Mouse (Mus musculus): Measurements from ENCODE around the gene Zfp36l2. TPM values are rescaled to one million over a fixed set of nuclear protein-coding genes. Genes with fewer than 3 reads are reported as not detected.

The Zfp36l2 gene
- polyA plus RNA-seq, 1 experiment: 45.9 TPM

DNA sequence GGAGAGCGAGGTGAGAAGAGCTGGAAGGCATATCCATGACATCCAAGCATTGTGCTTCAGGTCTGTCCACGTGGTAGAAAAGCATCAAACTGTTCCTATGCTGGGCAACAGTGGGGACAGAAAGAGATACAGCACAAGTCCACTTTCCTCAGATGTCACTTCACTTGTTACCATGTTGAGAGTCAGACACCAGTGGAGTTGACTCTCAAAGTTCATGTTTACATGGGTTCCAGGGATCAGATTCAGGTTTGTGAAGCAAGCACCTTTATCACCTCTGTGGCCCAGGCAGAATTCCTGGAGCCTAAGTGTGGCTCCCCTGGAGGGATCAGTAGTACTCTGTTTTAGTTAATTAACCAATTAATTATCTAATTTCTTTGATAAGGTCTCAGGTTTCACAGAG is 46.0 kb upstream of the Zfp36l2 start:
- no peaks in the 10 kb centered on the region for H3K27me3 ChIP-seq (ENCODE audit: control insufficient read depth, insufficient read depth, insufficient read length)
- TF ChIP-seq TCF3 (IDR thresholded peaks at IDR 0.05; ENCODE audit: insufficient read length, low read depth) (no peak), REST (IDR thresholded peaks at IDR 0.05; ENCODE audit: insufficient read depth, insufficient read length) (no peak), MAX (IDR thresholded peaks at IDR 0.05; ENCODE audit: low read depth) (no peak), SRF (IDR thresholded peaks at IDR 0.05; ENCODE audit: control insufficient read depth, insufficient read length, low read depth) (no peak), USF1 (IDR thresholded peaks at IDR 0.05; ENCODE audit: low read depth) (no peak)
- H3K79me2 ChIP-seq (ENCODE audit: control insufficient read depth, insufficient read depth): no peaks in the 10 kb centered on the region
- no peak overlapping the region for H3K4me3 ChIP-seq
- H3ac ChIP-seq (ENCODE audit: control insufficient read depth, insufficient read length): no peak overlapping the region
- peaks cover 6% of the 10 kb centered on the region for H3K36me3 ChIP-seq (ENCODE audit: control insufficient read depth, insufficient read depth)
- H3K4me2 ChIP-seq (ENCODE audit: low read depth): no peak overlapping the region

- Histone ChIP-seq H3K36me3 (ENCODE audit: control insufficient read depth, insufficient read depth) (peaks cover 13% of the 10 kb centered on the region), H3K4me2 (ENCODE audit: low read depth) (no peak overlapping the region), H3K79me2 (ENCODE audit: control insufficient read depth, insufficient read depth) (no peaks in the 10 kb centered on the region), H3ac (ENCODE audit: control insufficient read depth, insufficient read length) (no peak overlapping the region), H3K4me3 (no peak overlapping the region), H3K27me3 (ENCODE audit: control insufficient read depth, insufficient read depth, insufficient read length) (no peaks in the 10 kb centered on the region)
- TF ChIP-seq TCF12 (IDR thresholded peaks at IDR 0.05; ENCODE audit: insufficient read depth, poor library complexity, severe bottlenecking) (no peak), TCF3 (IDR thresholded peaks at IDR 0.05; ENCODE audit: insufficient read length, low read depth) (no peak), MYOD1 (IDR thresholded peaks at IDR 0.05; ENCODE audit: control insufficient read depth in 1 of 3, insufficient read length in 2 of 3, low read depth in 2 of 3) (no peak), E2F4 (IDR thresholded peaks at IDR 0.05; ENCODE audit: insufficient read depth) (no peak), POLR2A (IDR thresholded peaks at IDR 0.05; ENCODE audit: insufficient read length, low read depth) (no peak), REST (IDR thresholded peaks at IDR 0.05; ENCODE audit: insufficient read depth, insufficient read length) (no peak), MAX (IDR thresholded peaks at IDR 0.05; ENCODE audit: low read depth) (no peak), MYOG (IDR thresholded peaks at IDR 0.05; ENCODE audit: control insufficient read depth in 1 of 3, insufficient read depth in 1 of 3, insufficient read length in 2 of 3, low read depth in 2 of 3) (no peak), SRF (IDR thresholded peaks at IDR 0.05; ENCODE audit: control insufficient read depth, insufficient read length, low read depth) (no peak), POLR2AphosphoS2 (IDR thresholded peaks at IDR 0.05; ENCODE audit: insufficient read length, low read depth) (no peak), USF1 (IDR thresholded peaks at IDR 0.05; ENCODE audit: low read depth) (no peak), CEBPB (IDR thresholded peaks at IDR 0.05; ENCODE audit: insufficient read depth, poor library complexity, severe bottlenecking) (no peak)
Measured at GRCm38 (mm10) chr17:84231361-84231760, 43.6 kb upstream of the Zfp36l2 start.

DNA sequence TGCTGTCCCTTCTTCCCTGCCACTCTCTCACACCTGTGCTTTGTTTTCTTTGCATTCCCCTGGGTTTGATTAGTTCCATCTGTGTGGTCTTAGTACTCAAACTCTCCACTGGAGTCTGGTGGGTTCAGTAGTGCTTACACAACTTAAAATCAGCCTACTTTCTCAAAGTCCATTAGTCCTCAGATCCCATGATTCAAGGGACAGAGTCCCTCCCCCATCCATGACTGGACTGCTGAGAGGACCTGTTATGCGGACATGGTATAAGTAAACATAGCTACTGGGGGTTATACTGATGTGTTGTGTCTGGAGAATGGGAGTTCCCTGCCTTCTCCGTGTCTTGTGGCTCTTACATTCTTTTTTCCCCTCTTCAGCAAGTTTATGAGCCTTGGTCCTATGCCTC is 40.5 kb upstream of the Zfp36l2 start:
- Histone ChIP-seq H3K27me3 (ENCODE audit: control insufficient read depth, insufficient read depth, insufficient read length) (no peaks in the 10 kb centered on the region), H3K4me2 (ENCODE audit: low read depth) (no peak overlapping the region), H3ac (ENCODE audit: control insufficient read depth, insufficient read length) (no peak overlapping the region), H3K36me3 (ENCODE audit: control insufficient read depth, insufficient read depth) (peaks cover 13% of the 10 kb centered on the region), H3K79me2 (ENCODE audit: control insufficient read depth, insufficient read depth) (no peaks in the 10 kb centered on the region), H3K4me3 (no peak overlapping the region)
- TF ChIP-seq E2F4 (IDR thresholded peaks at IDR 0.05; ENCODE audit: insufficient read depth) (no peak), TCF12 (IDR thresholded peaks at IDR 0.05; ENCODE audit: insufficient read depth, poor library complexity, severe bottlenecking) (no peak), TCF3 (IDR thresholded peaks at IDR 0.05; ENCODE audit: insufficient read length, low read depth) (no peak), MAX (IDR thresholded peaks at IDR 0.05; ENCODE audit: low read depth) (no peak), MYOD1 (IDR thresholded peaks at IDR 0.05; ENCODE audit: control insufficient read depth in 1 of 3, insufficient read length in 2 of 3, low read depth in 2 of 3) (no peak), CEBPB (IDR thresholded peaks at IDR 0.05; ENCODE audit: insufficient read depth, poor library complexity, severe bottlenecking) (no peak), REST (IDR thresholded peaks at IDR 0.05; ENCODE audit: insufficient read depth, insufficient read length) (no peak), POLR2AphosphoS2 (IDR thresholded peaks at IDR 0.05; ENCODE audit: insufficient read length, low read depth) (no peak), MYOG (IDR thresholded peaks at IDR 0.05; ENCODE audit: control insufficient read depth in 1 of 3, insufficient read depth in 1 of 3, insufficient read length in 2 of 3, low read depth in 2 of 3) (no peak), SRF (IDR thresholded peaks at IDR 0.05; ENCODE audit: control insufficient read depth, insufficient read length, low read depth) (no peak), POLR2A (IDR thresholded peaks at IDR 0.05; ENCODE audit: insufficient read length, low read depth) (no peak), USF1 (IDR thresholded peaks at IDR 0.05; ENCODE audit: low read depth) (no peak)

DNA sequence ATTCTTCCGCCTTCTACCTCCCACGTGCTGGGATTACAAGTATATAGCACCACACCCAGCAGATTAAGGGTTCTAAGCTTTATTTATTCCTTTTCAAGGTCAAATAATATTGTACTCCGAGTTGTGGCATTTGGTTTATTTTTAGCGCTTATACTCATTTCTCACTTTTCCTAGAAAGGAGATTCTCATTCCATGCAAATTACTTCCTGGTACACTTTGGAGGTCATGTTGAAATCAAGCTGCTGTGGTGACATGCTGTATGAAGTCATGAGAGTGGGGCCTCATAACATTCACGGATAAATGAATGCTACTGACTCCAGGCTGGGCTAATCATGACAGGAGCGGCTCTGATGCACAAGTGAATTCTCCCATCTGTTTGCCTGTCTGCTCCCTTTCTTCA is 38.9 kb upstream of the Zfp36l2 start:
- Histone ChIP-seq H3K36me3 (ENCODE audit: control insufficient read depth, insufficient read depth) (peaks cover 13% of the 10 kb centered on the region), H3K4me2 (ENCODE audit: low read depth) (no peak overlapping the region), H3K4me3 (no peak overlapping the region), H3K27me3 (ENCODE audit: control insufficient read depth, insufficient read depth, insufficient read length) (no peaks in the 10 kb centered on the region), H3ac (ENCODE audit: control insufficient read depth, insufficient read length) (no peak overlapping the region), H3K79me2 (ENCODE audit: control insufficient read depth, insufficient read depth) (no peaks in the 10 kb centered on the region)
- TF ChIP-seq SRF (IDR thresholded peaks at IDR 0.05; ENCODE audit: control insufficient read depth, insufficient read length, low read depth) (no peak), TCF12 (IDR thresholded peaks at IDR 0.05; ENCODE audit: insufficient read depth, poor library complexity, severe bottlenecking) (no peak), REST (IDR thresholded peaks at IDR 0.05; ENCODE audit: insufficient read depth, insufficient read length) (no peak), TCF3 (IDR thresholded peaks at IDR 0.05; ENCODE audit: insufficient read length, low read depth) (no peak), E2F4 (IDR thresholded peaks at IDR 0.05; ENCODE audit: insufficient read depth) (no peak), CEBPB (IDR thresholded peaks at IDR 0.05; ENCODE audit: insufficient read depth, poor library complexity, severe bottlenecking) (no peak), POLR2A (IDR thresholded peaks at IDR 0.05; ENCODE audit: insufficient read length, low read depth) (no peak), MYOG (IDR thresholded peaks at IDR 0.05; ENCODE audit: control insufficient read depth in 1 of 3, insufficient read depth in 1 of 3, insufficient read length in 2 of 3, low read depth in 2 of 3) (no peak), MAX (IDR thresholded peaks at IDR 0.05; ENCODE audit: low read depth) (no peak), POLR2AphosphoS2 (IDR thresholded peaks at IDR 0.05; ENCODE audit: insufficient read length, low read depth) (no peak), USF1 (IDR thresholded peaks at IDR 0.05; ENCODE audit: low read depth) (no peak), MYOD1 (IDR thresholded peaks at IDR 0.05; ENCODE audit: control insufficient read depth in 1 of 3, insufficient read length in 2 of 3, low read depth in 2 of 3) (no peak)

DNA sequence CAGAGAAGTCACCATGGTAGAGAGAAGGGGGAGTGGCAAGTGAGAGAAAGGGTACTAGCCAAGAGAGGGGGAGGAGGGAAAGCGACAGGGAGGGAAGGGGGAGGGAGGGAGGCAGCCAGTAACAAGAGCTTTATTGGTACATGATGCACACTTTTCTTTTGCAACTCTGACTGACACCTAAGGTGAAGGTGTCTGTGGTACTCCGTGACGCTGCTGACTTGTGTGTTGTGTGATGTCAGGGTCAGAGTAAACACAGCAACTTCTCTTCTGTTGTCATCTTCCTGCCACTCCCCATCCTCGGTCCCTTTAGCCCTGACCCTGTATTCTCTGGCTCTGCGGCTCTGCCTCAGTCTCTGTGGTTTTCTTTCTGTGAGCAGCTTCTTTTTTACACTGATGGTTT is 38.5 kb upstream of the Zfp36l2 start:
- Histone ChIP-seq H3K4me3 (no peak overlapping the region), H3K79me2 (ENCODE audit: control insufficient read depth, insufficient read depth) (no peaks in the 10 kb centered on the region), H3K27me3 (ENCODE audit: control insufficient read depth, insufficient read depth, insufficient read length) (no peaks in the 10 kb centered on the region), H3K36me3 (ENCODE audit: control insufficient read depth, insufficient read depth) (peaks cover 13% of the 10 kb centered on the region), H3K4me2 (ENCODE audit: low read depth) (no peak overlapping the region), H3ac (ENCODE audit: control insufficient read depth, insufficient read length) (no peak overlapping the region)
- TF ChIP-seq POLR2A (IDR thresholded peaks at IDR 0.05; ENCODE audit: insufficient read length, low read depth) (no peak), USF1 (IDR thresholded peaks at IDR 0.05; ENCODE audit: low read depth) (no peak), E2F4 (IDR thresholded peaks at IDR 0.05; ENCODE audit: insufficient read depth) (no peak), TCF3 (IDR thresholded peaks at IDR 0.05; ENCODE audit: insufficient read length, low read depth) (no peak), MYOD1 (IDR thresholded peaks at IDR 0.05; ENCODE audit: control insufficient read depth in 1 of 3, insufficient read length in 2 of 3, low read depth in 2 of 3) (no peak), SRF (IDR thresholded peaks at IDR 0.05; ENCODE audit: control insufficient read depth, insufficient read length, low read depth) (no peak), MYOG (IDR thresholded peaks at IDR 0.05; ENCODE audit: control insufficient read depth in 1 of 3, insufficient read depth in 1 of 3, insufficient read length in 2 of 3, low read depth in 2 of 3) (no peak), CEBPB (IDR thresholded peaks at IDR 0.05; ENCODE audit: insufficient read depth, poor library complexity, severe bottlenecking) (no peak), REST (IDR thresholded peaks at IDR 0.05; ENCODE audit: insufficient read depth, insufficient read length) (no peak), POLR2AphosphoS2 (IDR thresholded peaks at IDR 0.05; ENCODE audit: insufficient read length, low read depth) (no peak), TCF12 (IDR thresholded peaks at IDR 0.05; ENCODE audit: insufficient read depth, poor library complexity, severe bottlenecking) (no peak), MAX (IDR thresholded peaks at IDR 0.05; ENCODE audit: low read depth) (no peak)

Measured in myocyte (in vitro differentiated cells).